Mouse (Mus musculus): ENCODE results near the gene Lactb. TPM values are rescaled to one million over a fixed set of nuclear protein-coding genes. Genes with fewer than 3 reads are reported as not detected.

Gene Lactb
- 10 to 100 TPM; 14.8 to 16.6 TPM for total RNA-seq (2021)
- long read RNA-seq, transcript Lactb-201 (6 exons, 2,031 nt), result major isoform, 9 of 11 reads
- long read RNA-seq, partial matches to known transcripts, result 1 of 11 reads
- long read RNA-seq, other reads (novel, unspliced or antisense), result 1 of 11 reads

DNA sequence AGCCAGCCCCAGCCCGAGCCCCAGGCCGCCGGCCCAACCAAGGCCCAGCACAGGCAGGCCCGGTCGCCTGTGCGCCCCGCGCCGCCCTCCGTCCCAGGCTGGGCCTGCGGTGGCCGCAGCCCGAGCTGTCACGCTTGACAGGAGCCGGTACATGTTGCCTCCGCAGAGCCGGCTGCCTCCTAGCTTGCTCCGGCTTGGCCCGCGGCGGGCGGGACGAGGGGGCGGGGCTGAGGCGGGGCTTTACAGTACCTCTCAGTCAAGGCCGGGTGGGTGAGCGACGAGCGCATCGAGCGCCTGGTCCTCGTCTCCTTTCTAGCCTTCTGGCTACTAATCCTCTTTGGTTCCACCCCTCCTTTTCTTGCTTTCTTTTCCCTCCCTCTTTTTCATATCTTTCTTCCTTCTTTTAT, at the start of gene Lactb:
Gene Lactb (minus strand): TSS at position 246 of the 407 bp plus-strand sequence.
- DNase-seq (ENCODE audit: low spot score in 2 of 2), result peak; percentile 92 to 96

DNA sequence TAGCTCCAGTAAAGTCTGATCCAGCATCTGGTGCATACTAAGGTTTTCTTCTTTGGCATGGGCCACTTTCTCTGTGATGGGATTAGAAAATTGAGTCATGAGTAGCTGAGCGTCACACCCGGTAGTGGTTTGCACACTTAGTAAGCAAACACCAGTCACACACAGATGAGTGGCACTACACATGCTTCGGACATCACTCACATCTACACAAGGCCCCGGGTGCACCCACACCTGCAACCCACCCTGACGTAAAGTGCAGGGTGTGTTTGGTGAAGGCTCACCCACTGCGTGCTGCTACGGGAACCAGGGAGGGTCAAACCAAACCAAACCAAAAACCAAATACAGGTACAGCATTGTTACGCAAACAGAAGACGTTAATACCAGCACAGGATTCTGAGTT, 48.1 kb upstream of the Lactb start:
- no peak for DNase-seq (ENCODE audit: low spot score in 2 of 2)

DNA sequence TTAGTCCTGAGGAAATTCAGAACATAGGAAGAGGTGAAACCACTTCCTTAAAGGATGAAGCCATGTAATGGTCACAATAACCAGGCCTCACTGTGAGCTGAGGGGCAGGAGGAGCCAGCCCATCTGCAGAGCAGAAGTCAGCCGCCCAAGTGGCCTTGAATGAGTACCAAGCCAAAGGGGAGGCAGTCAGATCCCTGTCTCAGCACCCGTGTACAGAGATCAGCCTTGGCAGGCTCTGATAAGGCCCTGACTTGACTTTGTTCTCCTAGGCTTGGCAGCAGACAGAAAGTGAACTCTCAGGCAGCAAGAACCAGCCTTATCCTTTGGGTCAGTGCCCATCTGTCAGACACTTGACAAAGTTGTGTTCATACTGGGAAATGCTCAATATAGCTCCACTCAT, 44.8 kb upstream of the Lactb start:
- DNase-seq (ENCODE audit: low spot score in 2 of 2), result no peak

DNA sequence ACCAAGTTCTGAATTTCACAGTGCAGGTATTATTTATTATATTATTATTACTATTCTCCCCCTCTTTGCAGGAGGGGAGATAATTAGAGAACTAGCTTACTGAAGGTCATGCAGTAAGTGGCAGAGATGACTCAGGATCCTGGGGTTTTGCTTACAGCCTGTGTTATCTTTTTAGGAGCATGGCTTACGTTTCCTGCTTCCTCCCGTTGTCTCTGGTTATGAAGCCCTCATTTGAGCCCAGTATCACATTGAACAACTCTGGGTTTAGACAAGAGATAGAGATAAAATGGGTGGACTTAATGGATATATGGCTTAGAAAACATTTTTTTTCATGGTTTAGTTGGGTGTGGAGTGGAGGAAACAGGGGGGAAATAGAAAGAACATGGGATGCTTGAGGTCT, 38.2 kb upstream of the Lactb start:
- no peak for DNase-seq (ENCODE audit: low spot score in 2 of 2)

DNA sequence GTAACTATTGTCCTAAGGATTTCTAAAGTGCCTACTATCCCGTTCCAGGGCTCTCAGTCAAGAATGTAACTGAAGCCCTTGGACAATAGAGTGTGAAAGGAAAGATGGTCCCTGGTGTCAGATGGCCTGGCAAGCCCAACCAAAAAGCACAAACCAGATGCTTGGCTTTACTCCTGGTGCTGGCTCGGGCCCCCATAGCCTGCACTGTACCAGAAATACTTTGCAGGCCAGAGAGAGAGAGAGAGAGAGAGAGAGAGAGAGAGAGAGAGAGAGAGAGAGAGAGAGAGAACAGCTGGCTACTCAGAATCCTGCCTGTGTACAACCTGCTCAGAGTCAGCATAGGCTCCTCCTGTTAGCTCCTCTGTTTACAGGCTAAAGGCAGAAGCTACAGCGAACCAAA, 37.2 kb upstream of the Lactb start:
- no peak for DNase-seq (ENCODE audit: low spot score in 2 of 2)

DNA sequence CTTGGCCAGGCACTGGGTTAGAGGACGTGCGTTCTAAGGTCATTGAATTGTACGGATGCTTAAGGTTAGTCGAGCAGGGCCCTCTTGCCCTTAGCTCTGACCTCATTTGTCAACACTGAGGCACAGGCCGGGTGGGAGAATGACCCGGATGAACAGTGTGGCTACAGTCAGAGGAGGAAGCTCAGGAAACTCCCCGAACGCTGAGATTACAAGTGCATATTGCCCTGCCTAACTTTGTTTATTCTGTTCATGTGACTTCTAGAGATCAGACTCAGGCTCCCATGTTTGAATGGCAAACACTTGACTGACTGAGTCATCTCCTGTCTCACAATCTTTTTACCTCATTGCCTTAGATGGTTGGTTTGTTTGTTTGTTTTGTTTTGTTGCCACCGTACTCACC, 36.2 kb upstream of the Lactb start:
- DNase-seq (ENCODE audit: low spot score in 2 of 2), result no peak

DNA sequence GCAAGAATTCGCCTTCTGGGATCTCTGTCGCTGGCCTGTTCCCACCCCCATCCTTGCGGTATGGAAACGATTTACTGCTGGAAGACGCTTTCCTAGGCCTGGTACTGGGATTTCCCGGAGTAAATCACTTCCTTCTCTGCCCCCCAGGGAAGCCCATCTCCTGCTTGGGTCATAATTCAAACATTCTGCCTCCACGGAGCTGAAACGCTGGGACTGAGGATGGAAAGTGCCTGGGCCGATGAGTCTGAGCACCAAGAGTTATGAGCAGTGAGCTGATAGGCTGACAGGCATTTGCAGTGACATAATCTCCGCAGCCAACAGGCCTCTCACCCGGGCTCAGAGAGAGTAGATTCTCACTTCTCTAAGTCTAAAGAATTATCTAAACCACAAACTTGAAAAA, 33.5 kb upstream of the Lactb start:
- no peak for DNase-seq (ENCODE audit: low spot score in 2 of 2)

DNA sequence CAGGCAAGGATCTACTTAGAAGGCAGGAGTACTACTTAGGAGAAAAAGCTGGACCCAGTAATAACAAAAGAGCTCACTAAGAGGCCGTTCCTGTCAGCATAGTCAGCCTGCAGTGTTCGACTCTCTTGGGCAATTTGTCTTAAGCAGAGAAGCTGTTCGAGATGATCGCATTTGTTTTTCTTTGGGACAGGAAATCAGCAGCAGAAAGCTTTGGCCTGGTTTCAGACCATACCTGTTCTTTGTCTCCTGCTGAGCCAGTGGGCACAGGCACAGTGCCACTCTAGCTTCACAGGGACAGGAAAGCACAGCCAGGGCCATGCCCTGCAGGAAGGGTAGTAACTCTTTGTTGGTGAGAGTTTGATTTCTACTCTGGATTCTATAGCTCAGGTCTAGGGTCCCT, 31.1 kb upstream of the Lactb start:
- no peak for DNase-seq (ENCODE audit: low spot score in 2 of 2)

DNA sequence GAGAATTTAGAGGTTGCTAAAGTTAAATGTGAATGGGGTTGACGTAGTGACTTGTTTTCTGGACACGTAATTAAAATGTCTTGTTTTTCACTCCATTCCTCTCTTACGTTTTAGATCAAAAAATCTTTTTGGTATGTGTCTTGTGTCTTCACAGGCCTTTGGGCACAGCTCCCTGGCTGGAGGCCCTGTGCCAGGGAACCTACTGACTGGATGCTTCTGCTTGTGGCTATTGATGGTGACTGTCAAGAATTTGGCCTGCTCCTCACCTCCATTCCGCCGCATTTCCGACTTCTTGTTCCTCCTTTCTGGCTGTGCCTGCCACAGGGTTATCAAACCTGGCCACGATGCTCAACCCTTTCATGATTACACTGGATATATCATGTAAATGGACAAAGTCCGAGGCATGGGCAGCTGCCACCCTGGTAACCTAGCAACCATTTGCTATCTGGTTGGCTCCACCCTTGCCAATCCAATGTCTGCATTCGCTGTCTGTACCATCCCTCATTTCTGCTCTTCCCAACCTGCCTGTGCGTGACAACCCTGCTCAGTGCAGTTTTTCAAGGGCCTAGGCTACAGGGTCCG, 30.0 kb upstream of the Lactb start:
- DNase-seq (ENCODE audit: low spot score in 2 of 2), result peak in 1 of 2 experiments; percentile 12

DNA sequence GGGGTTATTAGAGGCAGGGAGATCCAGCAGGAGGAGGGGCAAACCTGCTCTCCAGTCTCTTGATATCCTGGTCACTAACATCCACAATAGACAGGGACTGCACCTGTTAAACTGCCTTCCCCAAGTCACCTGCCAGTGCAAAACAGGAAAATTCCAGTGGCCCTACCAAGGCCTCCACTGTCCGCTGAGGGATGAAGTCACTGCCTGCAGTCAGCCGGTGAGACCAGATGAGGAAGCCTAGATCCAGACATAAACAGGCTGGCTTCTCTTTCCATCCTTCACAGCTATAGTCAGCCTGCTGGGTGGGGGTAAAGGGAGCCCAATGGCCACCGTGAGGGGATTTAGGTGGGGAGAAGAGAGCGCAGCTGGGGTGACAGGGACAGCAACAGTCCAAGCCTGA, 28.4 kb upstream of the Lactb start:
- no peak for DNase-seq (ENCODE audit: low spot score in 2 of 2)

DNA sequence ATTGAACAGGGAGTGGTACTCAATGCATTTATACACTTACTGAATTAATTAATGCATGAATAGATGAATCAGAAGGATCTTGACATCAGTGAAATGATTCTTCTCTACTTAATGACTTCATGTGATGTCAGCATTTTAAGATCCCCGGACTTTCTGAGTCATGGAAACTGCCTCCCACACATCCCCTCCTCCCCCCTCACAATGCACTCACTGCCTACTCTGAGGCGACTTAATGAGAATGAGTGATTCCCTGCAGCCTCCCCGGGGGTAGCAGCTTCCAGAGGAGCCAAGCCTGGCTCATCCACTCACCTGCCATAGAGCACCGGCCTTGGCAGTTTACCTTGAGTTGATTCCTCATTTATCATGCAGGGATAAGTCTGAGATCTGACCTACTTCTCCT, 27.9 kb upstream of the Lactb start:
- DNase-seq (ENCODE audit: low spot score in 2 of 2), result peak in 1 of 2 experiments; percentile 20

DNA sequence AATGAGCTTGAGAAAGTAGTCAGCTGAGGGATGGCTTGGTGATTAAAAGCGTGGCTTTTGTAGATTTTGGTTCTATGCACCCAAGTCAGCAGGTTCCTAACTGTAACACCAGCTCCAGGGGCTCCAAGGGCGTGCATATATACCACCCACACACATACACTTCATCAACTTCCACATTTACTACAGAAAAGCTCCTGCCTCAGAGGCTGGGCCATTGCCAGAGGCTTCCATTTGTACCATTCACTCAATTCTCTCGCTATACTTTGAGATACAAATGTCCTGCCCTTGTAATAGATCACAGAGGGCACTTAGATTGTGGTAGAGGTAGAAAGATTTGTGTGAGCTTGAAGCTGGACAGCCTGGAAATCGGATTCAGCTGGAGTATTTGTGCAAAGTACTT, 26.2 kb upstream of the Lactb start:
- no peak for DNase-seq (ENCODE audit: low spot score in 2 of 2)

DNA sequence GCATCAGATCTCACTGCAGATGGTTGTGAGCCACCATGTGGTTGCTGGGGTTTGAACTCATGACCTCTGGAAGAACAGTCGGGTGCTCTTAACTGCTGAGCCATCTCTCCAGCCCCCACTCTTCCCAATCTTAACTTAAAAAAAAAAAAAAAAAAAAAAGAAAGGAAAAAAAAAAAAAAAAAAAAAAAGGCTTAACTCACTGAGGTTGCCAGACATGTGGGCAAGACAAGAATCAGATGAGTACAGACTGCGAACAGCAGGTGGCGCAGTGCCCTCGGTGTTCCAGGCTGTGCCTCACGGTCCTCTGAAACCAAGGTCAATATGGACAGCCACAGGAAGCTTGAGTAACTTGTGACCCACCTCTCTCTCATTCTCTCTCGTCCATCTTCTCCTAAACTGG, 25.8 kb upstream of the Lactb start:
- peak; percentile 30 to 75 for DNase-seq (ENCODE audit: low spot score in 2 of 2)

DNA sequence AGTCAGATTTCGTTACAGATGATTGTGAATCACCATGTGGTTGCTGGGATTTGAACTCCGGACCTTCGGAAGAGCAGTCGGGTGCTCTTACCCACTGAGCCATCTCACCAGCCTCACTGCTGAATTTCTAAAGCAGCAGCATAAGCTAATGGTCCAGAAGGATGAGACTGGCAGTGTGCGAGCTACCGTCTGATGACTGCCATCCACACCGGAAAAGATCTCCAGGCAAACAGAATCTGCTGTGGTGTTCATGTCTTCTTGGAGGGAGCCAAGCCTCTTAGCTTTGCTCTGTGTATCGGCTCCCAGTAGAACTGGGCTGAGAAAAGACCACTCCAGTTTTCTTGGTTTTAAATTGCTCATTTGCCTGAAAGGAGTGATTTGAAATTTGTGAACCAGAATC, 24.4 kb upstream of the Lactb start:
- peak in 1 of 2 experiments; percentile 54 for DNase-seq (ENCODE audit: low spot score in 2 of 2)

DNA sequence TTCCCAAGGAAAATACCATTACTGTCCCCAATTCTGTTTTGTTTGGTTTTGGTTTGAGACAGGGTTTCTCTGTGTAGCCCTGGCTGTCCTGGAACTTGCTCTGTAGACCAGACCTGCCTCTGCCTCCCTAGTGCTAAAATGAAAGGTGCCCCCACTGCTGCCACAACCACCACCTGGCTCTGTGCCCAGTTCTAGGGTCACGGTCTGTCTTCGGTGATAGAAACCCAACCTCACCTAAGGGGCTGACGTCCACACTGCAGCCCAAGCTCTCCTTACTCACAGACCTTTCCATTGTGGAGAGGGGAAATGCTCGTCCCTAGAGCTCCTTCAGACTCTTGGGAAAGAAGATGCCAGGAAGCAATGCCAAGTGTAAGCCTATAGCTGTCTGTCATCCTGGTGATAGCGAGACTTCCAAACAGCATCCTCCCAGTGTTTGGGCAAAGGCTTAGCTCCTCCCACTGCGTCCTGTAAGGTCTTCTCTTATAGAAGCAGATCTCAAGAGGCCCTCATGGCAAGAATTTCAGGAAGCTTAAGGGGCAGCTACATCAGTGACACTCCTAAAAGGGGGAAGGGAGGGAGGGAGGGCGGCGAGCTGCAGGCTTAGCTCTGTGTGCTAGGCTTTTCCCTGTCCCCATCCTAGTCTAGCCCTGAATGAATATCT, 16.6 kb upstream of the Lactb start:
- DNase-seq (ENCODE audit: low spot score in 2 of 2), result no peak

DNA sequence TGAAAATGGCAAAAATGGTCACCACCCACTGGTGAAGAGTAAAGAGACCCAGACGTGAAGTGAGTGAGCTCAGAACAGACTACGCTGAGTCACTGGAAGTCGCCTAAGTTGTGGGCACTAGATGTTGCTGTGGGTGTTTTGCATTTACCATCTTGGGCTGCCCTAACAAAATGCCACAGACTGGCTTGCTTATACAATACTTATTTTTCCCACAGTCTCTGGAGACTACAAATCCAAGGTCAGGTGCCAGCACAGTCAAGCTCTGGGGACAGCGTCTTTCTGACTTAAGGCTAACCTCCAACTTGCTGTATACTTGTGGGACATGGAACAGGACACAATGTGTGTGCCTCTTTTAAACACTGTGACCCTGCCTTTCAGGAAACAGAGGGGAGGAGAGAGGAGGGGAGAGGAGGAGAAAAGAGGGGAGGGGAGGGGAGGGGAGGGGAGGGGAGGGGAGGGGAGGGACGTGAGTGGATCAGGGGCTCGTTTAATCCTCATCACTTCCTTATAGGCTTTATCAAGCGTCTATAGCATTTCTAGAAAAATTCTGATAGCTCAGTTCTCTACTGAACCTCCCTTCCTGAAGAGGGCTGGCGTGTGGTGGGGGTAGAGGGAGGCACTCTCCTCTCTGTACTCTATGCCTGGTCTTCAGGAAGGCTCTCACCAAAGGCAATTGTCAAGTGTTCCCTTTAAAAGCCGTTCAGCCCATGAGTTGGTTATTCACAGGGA, 15.9 kb upstream of the Lactb start:
- DNase-seq (ENCODE audit: low spot score in 2 of 2), result no peak

DNA sequence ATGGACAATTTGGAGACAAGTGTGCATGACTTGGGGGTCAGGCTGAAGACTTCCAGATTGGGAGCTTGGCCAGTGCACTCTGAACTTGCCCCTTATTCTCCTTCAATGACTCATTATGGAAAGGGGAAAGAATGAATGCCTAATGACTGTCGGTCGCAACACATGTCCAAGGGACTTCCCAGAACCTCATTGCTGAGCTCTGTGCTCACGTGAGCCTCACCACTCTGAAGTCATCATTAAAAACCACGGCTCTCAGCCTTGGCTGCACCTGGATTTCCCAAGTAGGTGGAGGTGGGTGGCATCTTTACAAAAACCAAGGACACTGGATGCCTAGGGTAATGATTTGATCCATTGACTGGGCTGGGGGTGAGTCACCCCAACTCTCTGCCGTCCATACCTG, 14.8 kb upstream of the Lactb start:
- no peak for DNase-seq (ENCODE audit: low spot score in 2 of 2)

DNA sequence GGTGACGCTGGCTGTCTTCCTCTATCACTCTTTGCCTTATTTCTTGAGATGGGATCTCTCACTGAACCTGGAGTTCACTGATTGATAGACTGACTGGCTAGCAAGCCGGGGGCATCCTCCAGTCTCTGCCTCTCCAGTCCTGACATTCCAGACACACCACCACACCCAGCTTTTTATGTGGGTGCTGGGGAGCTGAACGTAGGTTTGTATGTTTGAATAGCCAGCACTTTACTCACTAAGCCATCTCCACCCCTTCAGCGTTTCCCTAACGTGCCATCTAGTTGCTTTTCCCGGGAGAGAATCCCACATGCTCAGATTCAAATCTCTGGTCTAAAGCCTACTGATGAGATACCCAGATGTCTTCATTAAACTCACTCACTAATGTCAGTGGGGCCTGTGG, 14.3 kb upstream of the Lactb start:
- no peak for DNase-seq (ENCODE audit: low spot score in 2 of 2)

DNA sequence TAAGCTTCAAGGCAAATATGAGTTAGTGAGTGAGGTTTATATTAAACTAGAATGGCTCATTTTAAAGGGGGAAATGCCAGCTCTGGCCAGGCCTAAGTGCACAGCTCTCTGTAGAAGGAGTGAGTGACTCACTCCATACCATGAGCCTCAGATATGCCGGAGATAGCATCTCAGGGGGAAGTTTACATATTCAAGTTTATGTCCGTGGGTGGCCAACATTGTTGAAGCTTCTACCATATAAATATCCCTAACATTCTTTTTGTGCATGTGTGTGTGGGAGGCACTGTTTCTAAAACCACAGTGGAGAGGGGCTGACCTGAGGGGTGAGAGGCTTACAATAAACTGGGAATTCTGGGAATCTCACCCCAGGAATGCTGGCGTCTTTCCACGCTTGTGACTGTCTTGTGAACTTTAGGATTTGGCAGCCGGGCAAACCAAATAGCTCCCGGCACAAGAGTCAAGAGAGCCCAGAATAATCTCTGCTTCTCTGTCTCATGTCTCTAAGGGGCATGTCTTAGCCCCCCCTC, 13.7 kb upstream of the Lactb start:
- no peak for DNase-seq (ENCODE audit: low spot score in 2 of 2)

DNA sequence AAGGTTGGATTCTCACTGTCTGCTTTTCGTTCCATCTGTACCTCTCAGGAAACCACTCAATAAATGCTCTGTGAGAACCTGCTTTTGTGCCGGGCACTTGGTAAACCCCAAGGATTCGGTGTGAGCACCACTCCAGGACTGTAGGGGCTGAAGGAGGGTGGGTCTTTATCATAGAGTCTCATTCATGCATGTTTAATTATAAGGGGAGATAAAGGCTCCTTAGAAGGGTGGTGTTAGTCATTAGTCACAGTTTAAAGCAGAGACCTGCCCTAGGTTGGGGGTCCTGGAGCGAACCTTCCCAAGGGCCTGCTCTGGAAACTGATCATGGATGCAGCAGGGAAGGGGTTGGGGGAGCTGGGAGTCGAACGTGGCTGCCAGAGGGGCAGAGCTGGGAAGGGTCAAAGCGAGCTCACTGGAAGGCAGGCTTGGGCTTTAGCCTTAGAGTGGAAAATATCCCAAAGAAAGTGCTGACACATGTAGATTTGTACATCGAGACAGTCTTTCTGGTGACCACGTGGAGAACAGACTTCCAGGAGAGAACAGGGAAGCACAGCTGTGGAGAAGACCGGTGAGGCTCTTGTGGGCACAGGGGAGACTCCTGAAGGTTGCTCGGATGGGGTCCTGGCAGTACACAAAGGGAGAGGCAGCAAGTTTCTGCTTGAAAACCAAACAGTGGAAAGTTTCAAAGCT, 13.1 kb upstream of the Lactb start:
- DNase-seq (ENCODE audit: low spot score in 2 of 2), result no peak

DNA sequence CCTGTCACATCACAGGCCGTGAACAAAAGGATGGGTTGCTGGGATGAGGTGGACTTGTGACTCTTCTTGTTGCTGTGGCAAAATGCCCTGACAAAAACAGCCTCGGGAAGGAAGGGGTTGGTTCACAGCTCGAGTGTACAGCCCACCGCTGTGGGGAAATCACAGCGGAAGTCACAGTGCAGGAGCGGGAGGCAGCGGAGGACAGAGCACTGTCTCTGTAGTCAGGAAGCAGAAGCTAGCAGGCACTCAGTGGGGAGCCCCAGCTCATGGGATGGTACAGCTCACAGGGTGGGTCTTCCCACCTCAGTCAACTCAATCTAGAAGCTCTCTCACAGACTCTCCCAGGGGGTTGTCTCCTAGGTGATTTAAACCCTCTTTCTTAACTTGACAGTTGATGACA, 10.1 kb upstream of the Lactb start:
- DNase-seq (ENCODE audit: low spot score in 2 of 2), result no peak

DNA sequence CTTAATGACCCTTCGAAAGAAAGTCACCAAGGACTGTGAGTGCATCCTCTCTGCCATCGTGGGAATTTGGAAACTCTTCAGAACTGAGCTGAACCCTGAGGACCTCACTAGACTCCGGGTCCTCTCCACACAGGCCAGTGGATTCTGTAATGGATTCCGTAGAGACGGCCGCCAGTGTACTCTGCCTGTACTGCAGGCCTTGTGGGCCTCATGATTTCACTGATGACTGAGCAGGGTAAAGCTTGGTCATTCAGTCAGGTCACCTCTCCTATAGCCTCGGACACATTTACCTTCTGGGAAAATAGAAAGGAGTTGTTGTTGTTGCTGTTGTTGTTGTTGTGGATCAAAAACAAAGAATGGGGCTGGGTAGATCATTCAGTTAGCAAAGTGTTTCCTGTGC, 6.8 kb upstream of the Lactb start:
- no peak for DNase-seq (ENCODE audit: low spot score in 2 of 2)
